In the genomic region with DNA sequence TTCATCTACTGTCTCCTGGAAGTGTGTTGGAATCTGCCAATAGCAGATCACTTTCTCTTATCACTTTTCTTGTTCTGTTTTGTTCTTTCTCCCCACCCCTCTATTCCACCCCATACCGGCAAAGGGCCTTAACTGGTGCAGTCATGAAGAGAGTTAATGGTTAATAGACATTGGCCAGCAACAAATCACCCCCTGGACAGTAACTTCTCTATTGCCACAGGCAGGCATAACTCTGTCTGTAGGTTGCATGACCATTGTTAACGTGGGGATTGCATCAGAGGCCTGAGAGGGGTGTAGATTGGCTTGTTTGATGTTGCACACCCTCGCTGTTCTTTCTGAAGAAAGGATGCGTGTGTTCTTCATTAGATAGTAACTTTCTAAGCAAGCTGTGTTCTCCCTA, we compare ENCODE assay signal across 26 mouse cellular contexts. TPM values are rescaled to one million over a fixed set of nuclear protein-coding genes. Genes with fewer than 3 reads are reported as not detected.
"Had no signal": no experiment of that assay in that cellular context is flagged by ENCODE, and none has a peak within 500 bp of the region (broad histone marks: within the 10 kb centered on the region; RNA-seq: fewer than 3 reads in every experiment).

No protein-coding gene starts in this region.

- H3K9ac ChIP-seq: limb, embryonic 12.5 days; limb, embryonic 15.5 days; lung, embryonic 15.5 days; midbrain, embryonic 13.5 days; neural tube, embryonic 13.5 days; stomach, embryonic 15.5 days had no signal

- H3K27ac ChIP-seq: hindbrain, postnatal 0 days; limb, embryonic 12.5 days; limb, embryonic 15.5 days; lung, embryonic 15.5 days; midbrain, embryonic 10.5 days; midbrain, embryonic 13.5 days; neural tube, embryonic 13.5 days; stomach, embryonic 15.5 days had no signal

- ATAC-seq: hindbrain, postnatal 0 days; inflammation-experienced regulatory T-cells, adult 6 months; intestine, embryonic 16.5 days; midbrain, embryonic 13.5 days; midbrain, embryonic 16.5 days had no signal

- H3K4me1 ChIP-seq: limb, embryonic 12.5 days; limb, embryonic 15.5 days; lung, embryonic 15.5 days; midbrain, embryonic 10.5 days; midbrain, embryonic 13.5 days; stomach, embryonic 15.5 days had no signal

- H3K4me2 ChIP-seq: limb, embryonic 12.5 days; limb, embryonic 15.5 days; lung, embryonic 15.5 days; midbrain, embryonic 13.5 days; neural tube, embryonic 13.5 days; stomach, embryonic 15.5 days had no signal

- H3K4me3 ChIP-seq: limb, embryonic 12.5 days; limb, embryonic 15.5 days; lung, embryonic 15.5 days; megakaryocyte, embryonic 14.5 days; midbrain, embryonic 10.5 days; midbrain, embryonic 13.5 days; myocyte; neural tube, embryonic 13.5 days; stomach, embryonic 15.5 days had no signal

- H3K27me3 ChIP-seq: limb, embryonic 12.5 days; limb, embryonic 15.5 days; lung, embryonic 15.5 days; megakaryocyte, embryonic 14.5 days; midbrain, embryonic 13.5 days; neural tube, embryonic 13.5 days; stomach, embryonic 15.5 days had no signal

- H3K9me3 ChIP-seq: limb, embryonic 12.5 days; limb, embryonic 15.5 days; lung, embryonic 15.5 days; megakaryocyte, embryonic 14.5 days; midbrain, embryonic 10.5 days; midbrain, embryonic 13.5 days; neural tube, embryonic 13.5 days; stomach, embryonic 15.5 days had no signal

- DNase-seq: layer of hippocampus, postnatal 36 days; left cerebral cortex, postnatal 4 days; lung, adult 18-20 months; lung, postnatal 10 days; lung, postnatal 36 days; retina, postnatal 1 day; right cerebral cortex, postnatal 25 days; spleen, adult 18-20 months; thymus, postnatal 25 days had no signal

RNA-seq across cellular contexts. Expression of a gene that starts 20.6 kb away (rescaled TPM):
- total RNA-seq: hindbrain, postnatal 0 days; layer of hippocampus, adult 8-10 months; layer of hippocampus, postnatal 10 days; layer of hippocampus, postnatal 36 days; left cerebral cortex, postnatal 4 days; monocyte, adult 5-6 weeks; neutrophil, adult 5-6 weeks had no signal
- polyA plus RNA-seq: inflammation-experienced regulatory T-cells, adult 6 months; intestine, embryonic 16.5 days; lung, embryonic 15.5 days; midbrain, embryonic 10.5 days; midbrain, embryonic 13.5 days; myocyte; stomach, embryonic 15.5 days had no signal

RNA-seq across cellular contexts. Expression of a gene that starts 54.9 kb away (rescaled TPM):
- total RNA-seq: monocyte, adult 5-6 weeks had no signal
